Mouse (Mus musculus): ENCODE data around the gene Lemd1. TPM values are rescaled to one million over a fixed set of nuclear protein-coding genes. Genes with fewer than 3 reads are reported as not detected.
A peak's percentile ranks its signal among the peaks of the same experiment; 100 is the strongest.

The Lemd1 gene
- total and polyA plus RNA-seq, 2 experiments = not detected

DNA sequence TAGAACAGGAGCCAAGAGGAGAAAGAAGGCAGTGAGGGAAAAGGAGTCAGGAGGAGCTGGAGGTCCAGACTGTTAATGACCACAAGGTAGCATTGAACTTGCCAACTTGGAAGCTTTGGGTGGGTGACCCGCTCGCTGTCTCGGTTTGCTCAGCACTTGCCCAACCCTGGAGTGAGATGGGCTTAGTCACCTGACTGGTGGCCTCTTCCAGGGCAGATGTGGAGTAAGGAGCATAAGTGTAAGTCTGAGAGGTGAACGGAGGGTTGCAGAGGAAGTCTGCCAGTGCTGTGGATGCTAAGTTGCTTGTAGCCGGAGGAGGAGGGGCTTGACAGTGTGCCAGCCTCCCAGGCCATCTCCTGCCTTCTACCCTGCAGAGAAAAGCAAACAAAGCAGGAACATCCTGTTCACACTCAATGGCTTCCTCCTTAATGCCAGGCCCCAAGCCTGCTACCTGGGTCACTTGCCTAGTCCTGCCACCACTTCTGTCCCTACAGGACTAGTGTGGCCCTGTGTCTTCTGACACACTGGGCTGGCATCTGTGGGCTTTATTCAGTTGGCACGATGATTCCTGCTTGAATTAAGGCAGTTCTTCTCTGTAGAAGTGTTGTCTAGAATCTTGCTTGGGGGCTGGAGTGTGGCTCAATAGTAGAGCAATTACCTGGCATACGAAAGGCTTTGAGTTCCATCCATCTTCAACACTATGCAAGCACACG, 45.1 kb upstream of the Lemd1 start:
- DNase-seq (ENCODE audit: extremely low read depth, low read depth, low spot score) = peak; percentile 74
- Histone ChIP-seq H3K36me3 (ENCODE audit: control insufficient read depth, insufficient read depth, low read length) (no peaks in the 10 kb centered on the region), H3K27ac (replicated peaks; ENCODE audit: insufficient read depth, low read depth, low read length) (no peak overlapping the region), H3K79me2 (ENCODE audit: control insufficient read depth, insufficient read depth, low read length) (no peaks in the 10 kb centered on the region), H3K27me3 (ENCODE audit: control insufficient read depth, insufficient read depth, low read length) (no peaks in the 10 kb centered on the region), H3K4me1 (ENCODE audit: control insufficient read depth, insufficient read depth, low read length) (peaks cover 9% of the 10 kb centered on the region; the same call in 1 of the 2 replicates), H3K4me3 (ENCODE audit: insufficient read depth, low read depth, low read length) (no peak overlapping the region), H3K9ac (ENCODE audit: low read depth, low read length) (no peak overlapping the region)
- TF ChIP-seq POLR2A (IDR thresholded peaks at IDR 0.05; ENCODE audit: extremely low read depth, insufficient read depth, low read length) (no peak), CTCF (IDR thresholded peaks at IDR 0.05; ENCODE audit: low read depth, low read length) (no peak)
- WGBS = 76% methylated on average over 8 of the region's 8 CpGs

DNA sequence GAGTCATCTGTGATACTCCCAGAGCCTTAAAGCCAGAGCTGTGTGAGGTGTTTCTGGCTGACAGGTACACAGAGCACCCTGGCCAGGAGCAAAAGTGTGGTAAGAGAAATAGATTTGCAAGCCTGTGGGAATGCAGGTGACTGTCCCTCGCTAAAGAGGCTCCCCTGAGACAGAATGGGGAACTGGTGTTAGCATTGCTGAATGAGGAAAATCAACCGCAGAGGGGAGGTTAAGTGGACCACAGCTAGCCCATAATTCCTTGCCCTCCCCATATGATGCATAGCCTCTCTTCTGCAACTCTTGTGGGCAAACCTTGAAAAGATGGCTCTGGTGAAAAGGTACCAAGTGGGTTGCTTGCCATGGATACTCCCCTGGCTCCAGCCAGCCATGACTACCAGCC, 41.8 kb upstream of the Lemd1 start:
- DNase-seq (ENCODE audit: extremely low read depth, low read depth, low spot score) = no peak
- Histone ChIP-seq H3K4me3 (ENCODE audit: insufficient read depth, low read depth, low read length) (no peak overlapping the region), H3K4me1 (ENCODE audit: control insufficient read depth, insufficient read depth, low read length) (0 out of 2 replicates have a peak, but pooled peaks cover 2% of the 10 kb centered on the region), H3K36me3 (ENCODE audit: control insufficient read depth, insufficient read depth, low read length) (no peaks in the 10 kb centered on the region), H3K9ac (ENCODE audit: low read depth, low read length) (no peak overlapping the region), H3K79me2 (ENCODE audit: control insufficient read depth, insufficient read depth, low read length) (no peaks in the 10 kb centered on the region), H3K27ac (replicated peaks; ENCODE audit: insufficient read depth, low read depth, low read length) (no peak overlapping the region), H3K27me3 (ENCODE audit: control insufficient read depth, insufficient read depth, low read length) (no peaks in the 10 kb centered on the region)
- 86% methylated on average over 2 of the region's 2 CpGs for WGBS
- TF ChIP-seq CTCF (IDR thresholded peaks at IDR 0.05; ENCODE audit: low read depth, low read length) (no peak), POLR2A (IDR thresholded peaks at IDR 0.05; ENCODE audit: extremely low read depth, insufficient read depth, low read length) (no peak)

DNA sequence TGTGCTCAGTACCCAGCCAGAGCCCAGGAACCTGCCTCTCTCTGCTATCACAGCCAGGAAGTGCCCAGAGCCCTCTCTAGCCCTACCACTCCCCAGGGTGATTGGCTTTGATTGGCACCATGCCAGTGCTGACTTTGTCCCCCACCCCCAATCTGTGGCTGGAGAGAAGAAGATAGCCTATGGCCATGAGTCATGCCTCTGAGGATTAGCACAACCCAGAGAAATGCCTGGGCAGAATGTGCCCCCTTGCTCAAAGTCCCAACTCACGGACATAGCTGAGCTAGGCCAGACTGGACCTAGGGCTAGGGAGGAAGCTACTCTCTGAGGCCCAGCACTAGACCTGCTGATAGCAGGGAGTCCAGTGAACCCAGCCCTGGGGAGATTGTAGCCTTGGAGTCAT, 41.1 kb upstream of the Lemd1 start:
- Histone ChIP-seq H3K79me2 (ENCODE audit: control insufficient read depth, insufficient read depth, low read length) (no peaks in the 10 kb centered on the region), H3K4me1 (ENCODE audit: control insufficient read depth, insufficient read depth, low read length) (0 out of 2 replicates have a peak, but pooled peaks cover 2% of the 10 kb centered on the region), H3K36me3 (ENCODE audit: control insufficient read depth, insufficient read depth, low read length) (no peaks in the 10 kb centered on the region), H3K4me3 (ENCODE audit: insufficient read depth, low read depth, low read length) (no peak overlapping the region), H3K9ac (ENCODE audit: low read depth, low read length) (no peak overlapping the region), H3K27me3 (ENCODE audit: control insufficient read depth, insufficient read depth, low read length) (no peaks in the 10 kb centered on the region), H3K27ac (replicated peaks; ENCODE audit: insufficient read depth, low read depth, low read length) (no peak overlapping the region)
- 23% methylated on average over 1 of the region's 1 CpGs for WGBS
- no peak for DNase-seq (ENCODE audit: extremely low read depth, low read depth, low spot score)
- TF ChIP-seq CTCF (IDR thresholded peaks at IDR 0.05; ENCODE audit: low read depth, low read length) (no peak), POLR2A (IDR thresholded peaks at IDR 0.05; ENCODE audit: extremely low read depth, insufficient read depth, low read length) (no peak)

DNA sequence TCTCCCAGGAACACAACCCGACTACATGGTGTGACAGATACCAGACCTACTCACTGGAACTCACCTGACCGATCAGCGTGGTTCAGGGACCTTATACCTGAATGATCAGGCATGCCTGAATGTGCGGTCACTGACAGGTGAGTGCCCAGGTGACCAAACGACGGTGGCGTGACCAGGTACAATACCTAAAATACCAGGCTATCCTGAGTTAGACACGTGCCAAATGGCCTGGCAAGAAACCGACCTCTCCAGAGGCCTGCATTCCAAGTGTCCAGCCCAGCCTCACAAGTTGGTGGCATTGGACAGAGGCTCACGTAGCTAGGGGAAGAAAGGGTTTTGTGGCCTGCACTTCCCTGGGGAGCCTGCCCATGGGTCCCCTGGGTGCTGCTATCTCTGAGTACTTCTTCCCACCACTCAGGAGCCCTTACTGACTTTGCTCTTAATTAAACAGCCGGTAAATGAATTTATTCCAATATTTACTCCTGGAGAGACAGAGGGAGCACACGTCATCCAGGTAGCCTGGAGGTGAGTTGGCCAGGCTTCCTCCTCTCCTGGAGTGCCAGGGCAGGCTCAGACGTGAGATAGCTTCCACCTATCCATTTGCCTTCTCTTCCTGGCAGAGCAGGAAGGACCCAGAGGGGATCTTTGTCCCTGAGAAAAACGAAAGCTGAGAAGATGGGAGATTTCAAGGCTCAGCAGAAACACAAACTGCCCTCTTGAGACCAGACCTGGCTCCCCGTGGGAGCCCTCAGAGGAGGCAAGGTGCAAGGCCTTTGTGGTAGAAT, 40.2 kb upstream of the Lemd1 start:
- no peaks in the 10 kb centered on the region for H3K79me2 ChIP-seq (ENCODE audit: control insufficient read depth, insufficient read depth, low read length)
- no peak for TF ChIP-seq POLR2A (IDR thresholded peaks at IDR 0.05; ENCODE audit: extremely low read depth, insufficient read depth, low read length)
- no peak for TF ChIP-seq CTCF (IDR thresholded peaks at IDR 0.05; ENCODE audit: low read depth, low read length)
- DNase-seq (ENCODE audit: extremely low read depth, low read depth, low spot score) = no peak
- 70% methylated on average over 15 of the region's 15 CpGs for WGBS
- no peak overlapping the region for H3K27ac ChIP-seq (replicated peaks; ENCODE audit: insufficient read depth, low read depth, low read length)
- H3K4me1 ChIP-seq (ENCODE audit: control insufficient read depth, insufficient read depth, low read length) = 0 out of 2 replicates have a peak, but pooled peaks cover 2% of the 10 kb centered on the region
- no peaks in the 10 kb centered on the region for H3K36me3 ChIP-seq (ENCODE audit: control insufficient read depth, insufficient read depth, low read length)
- H3K27me3 ChIP-seq (ENCODE audit: control insufficient read depth, insufficient read depth, low read length) = no peaks in the 10 kb centered on the region
- H3K9ac ChIP-seq (ENCODE audit: low read depth, low read length) = no peak overlapping the region
- H3K4me3 ChIP-seq (ENCODE audit: insufficient read depth, low read depth, low read length) = no peak overlapping the region

DNA sequence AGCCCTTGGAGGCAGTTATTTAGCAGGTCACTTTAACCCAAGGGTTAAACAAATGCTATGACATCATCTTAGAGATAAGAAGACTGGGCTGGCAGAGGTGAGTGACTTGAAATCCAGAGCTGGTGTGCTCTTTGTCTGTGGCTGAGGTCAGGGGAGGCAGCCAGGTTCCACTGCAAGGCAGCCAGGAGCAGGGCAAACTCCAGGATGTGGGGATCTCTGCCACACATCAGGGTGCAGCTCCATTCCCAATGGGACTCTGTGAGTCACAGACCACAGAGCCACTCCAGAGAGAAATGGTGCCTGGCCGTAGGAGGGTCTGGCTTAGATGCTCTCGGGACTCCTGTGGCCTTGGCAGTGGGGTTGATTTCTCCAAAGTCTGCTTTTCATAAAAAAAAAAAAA, 39.3 kb upstream of the Lemd1 start:
- Histone ChIP-seq H3K27ac (replicated peaks; ENCODE audit: insufficient read depth, low read depth, low read length) (no peak overlapping the region), H3K36me3 (ENCODE audit: control insufficient read depth, insufficient read depth, low read length) (no peaks in the 10 kb centered on the region), H3K79me2 (ENCODE audit: control insufficient read depth, insufficient read depth, low read length) (no peaks in the 10 kb centered on the region), H3K9ac (ENCODE audit: low read depth, low read length) (no peak overlapping the region), H3K4me1 (ENCODE audit: control insufficient read depth, insufficient read depth, low read length) (no peaks in the 10 kb centered on the region), H3K4me3 (ENCODE audit: insufficient read depth, low read depth, low read length) (no peak overlapping the region), H3K27me3 (ENCODE audit: control insufficient read depth, insufficient read depth, low read length) (no peaks in the 10 kb centered on the region)
- DNase-seq (ENCODE audit: extremely low read depth, low read depth, low spot score) = peak; percentile 90
- WGBS = 55% methylated on average over 2 of the region's 2 CpGs
- no peak for TF ChIP-seq POLR2A (IDR thresholded peaks at IDR 0.05; ENCODE audit: extremely low read depth, insufficient read depth, low read length)
- TF ChIP-seq CTCF (IDR thresholded peaks at IDR 0.05; ENCODE audit: low read depth, low read length) = no peak
